Mouse (Mus musculus) adrenal gland, postnatal 10 days (tissue): ENCODE data around the gene Fkbp11. TPM values are rescaled to one million over a fixed set of nuclear protein-coding genes. Genes with fewer than 3 reads are reported as not detected.
"Not testable (repeated sequence)": the region's sequence is repeated elsewhere in the genome, so short reads cannot be mapped to it uniquely, and the experiment has no call there.

Experiments used
- DNase-seq: peaks from one replicate; pipeline ENCODE4 v3.0.0; 2021; ENCODE audit warnings: mixed read lengths
- long read RNA-seq, 2 experiments: library from polyadenylated mRNA; stranded (forward); transcript quantifications; one replicate each; pipeline ENCODE4 v2.0.0; 2021
- total RNA-seq, 2 experiments: library from RNA; stranded (reverse); gene quantifications; 2 replicates each; pipeline ENCODE4 v1.2.3; 2021

Gene Fkbp11
- total RNA-seq, result 10 to 100 TPM in 1 of 2 experiments, 1 to 10 TPM in 1; 8.8 to 11.9 TPM
- long read RNA-seq, experiment 1, transcript Fkbp11-201 (6 exons, 734 nt), result major isoform, 15 of 18 reads
- long read RNA-seq, experiment 1, partial matches to known transcripts, result 1 of 18 reads
- long read RNA-seq, experiment 1, other reads (novel, unspliced or antisense), result 2 of 18 reads
- long read RNA-seq, experiment 2, transcript Fkbp11-201 (6 exons, 734 nt), result major isoform, 7 of 8 reads
- long read RNA-seq, experiment 2, partial matches to known transcripts, result 0 of 8 reads
- long read RNA-seq, experiment 2, other reads (novel, unspliced or antisense), result 1 of 8 reads

- peak; percentile 75 for DNase-seq
These were observed at the start of gene Fkbp11 for GRCm38 (mm10) chr15:98727443-98728321. Fkbp11 (minus strand) TSS chr15:98728198.

GRCm38 (mm10) chr15:98777762-98778161, 49.8 kb upstream of the Fkbp11 start, which contains the start of gene Wnt10b:
Wnt10b (minus strand) TSS chr15:98778150.
- peak; percentile 47 for DNase-seq

GRCm38 (mm10) chr15:98777005-98777616, 49.1 kb upstream of the Fkbp11 start:
- DNase-seq, result no peak

GRCm38 (mm10) chr15:98776280-98777004, 48.4 kb upstream of the Fkbp11 start:
- DNase-seq, result peak; percentile 45

GRCm38 (mm10) chr15:98775533-98775932, 47.5 kb upstream of the Fkbp11 start:
- DNase-seq, result no peak

GRCm38 (mm10) chr15:98774096-98774495, 46.1 kb upstream of the Fkbp11 start:
- DNase-seq, result no peak

GRCm38 (mm10) chr15:98772511-98773211, 44.7 kb upstream of the Fkbp11 start:
- DNase-seq, result peak; percentile 44

GRCm38 (mm10) chr15:98771813-98772425, 43.9 kb upstream of the Fkbp11 start:
- no peak for DNase-seq

- DNase-seq, result no peak
These were observed 40.3 kb upstream of the Fkbp11 start for GRCm38 (mm10) chr15:98768259-98768658.

- DNase-seq, result peak; percentile 63
These were observed 37.9 kb upstream of the Fkbp11 start for GRCm38 (mm10) chr15:98765929-98766328.

GRCm38 (mm10) chr15:98762670-98763529, 34.9 kb upstream of the Fkbp11 start, which contains the start of gene Arf3:
Arf3 (minus strand) TSS chr15:98763214.
- peak; percentile 97 for DNase-seq

GRCm38 (mm10) chr15:98762201-98762621, 34.2 kb upstream of the Fkbp11 start:
- DNase-seq, result peak; percentile 88

- no peak for DNase-seq
These were observed 26.1 kb upstream of the Fkbp11 start for GRCm38 (mm10) chr15:98754125-98754524.

- no peak for DNase-seq
These were observed 25.0 kb upstream of the Fkbp11 start for GRCm38 (mm10) chr15:98753021-98753423.

GRCm38 (mm10) chr15:98749093-98749492, 21.1 kb upstream of the Fkbp11 start:
- no peak for DNase-seq

GRCm38 (mm10) chr15:98747296-98747695, 19.3 kb upstream of the Fkbp11 start:
- no peak for DNase-seq

- no peak for DNase-seq
These were observed 18.5 kb upstream of the Fkbp11 start for GRCm38 (mm10) chr15:98746344-98746965.

GRCm38 (mm10) chr15:98743863-98744262, 15.9 kb upstream of the Fkbp11 start:
- not testable (repeated sequence) for DNase-seq

GRCm38 (mm10) chr15:98742766-98743428, 14.9 kb upstream of the Fkbp11 start:
- DNase-seq, result no peak
